Mouse (Mus musculus) right cerebral cortex, postnatal 25 days (tissue): ENCODE results near the gene Lkaaear1.

Experiments used
- DNase-seq: peaks from one replicate; pipeline ENCODE4 v3.0.0; 2022

Gene Lkaaear1

DNA sequence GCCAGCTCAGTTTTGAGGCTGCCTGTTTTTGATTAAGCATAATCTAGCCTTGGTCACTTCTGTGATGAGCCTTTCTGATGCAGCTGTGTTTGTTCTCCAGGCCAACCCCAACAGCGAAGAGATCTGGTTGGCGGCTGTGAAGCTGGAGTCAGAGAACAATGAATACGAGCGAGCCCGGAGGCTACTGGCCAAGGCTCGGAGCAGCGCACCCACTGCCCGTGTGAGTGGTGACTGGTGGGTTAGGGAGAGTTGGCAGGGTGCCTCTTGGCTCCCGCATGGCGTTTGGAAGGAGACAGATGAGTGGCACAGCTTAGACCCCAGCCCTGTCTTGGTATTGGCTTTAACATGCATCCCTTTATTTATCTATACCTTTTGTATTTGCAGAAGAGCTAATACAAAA is 49.3 kb downstream of the Lkaaear1 start:
- no peak for DNase-seq
